Mouse (Mus musculus): ENCODE measurements around the gene Cfap46.

- TF ChIP-seq FLI1 (IDR thresholded peaks at IDR 0.05; ENCODE audit: low read length), result no peak
- TF ChIP-seq GATA1 (IDR thresholded peaks at IDR 0.05; ENCODE audit: borderline replicate concordance, low read length), result no peak
Observed at GRCm38 (mm10) chr7:139566533-139566932, 117.1 kb downstream of the Cfap46 start.

Data from megakaryocyte, embryonic 14.5 days (primary cell).